Comparison of ENCODE assay signal across 8 mouse cellular contexts in the genomic region with DNA sequence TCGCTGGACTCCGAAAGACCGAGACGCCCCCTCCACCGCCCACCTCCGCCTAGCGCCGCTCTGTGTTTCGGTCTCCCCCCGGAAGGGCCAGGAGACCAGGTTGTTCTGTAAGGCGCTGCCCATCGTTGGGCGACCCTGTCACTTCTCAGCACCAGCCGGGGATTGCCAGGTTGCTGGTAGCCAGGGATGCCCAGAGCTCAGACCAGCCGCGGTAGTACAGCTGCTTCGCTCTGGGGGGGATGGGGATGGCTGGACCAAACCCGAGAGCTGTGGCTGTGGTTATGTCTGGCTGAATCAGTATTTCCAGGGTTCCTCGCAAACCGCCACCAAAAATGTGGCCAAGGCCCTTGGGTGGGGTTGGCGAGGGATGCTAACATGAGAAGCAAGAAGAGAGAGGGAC. TPM values are rescaled to one million over a fixed set of nuclear protein-coding genes. Genes with fewer than 3 reads are reported as not detected.
DNase-seq lines count a peak whose midpoint lies in the region; ATAC-seq and TF ChIP-seq lines count a peak whose summit lies in the region.

No protein-coding gene starts in this region.

- WGBS in heart, embryonic 14.5 days, result 1% methylated on average over 21 of the region's 21 CpGs
- WGBS in hindbrain, embryonic 11.5 days, result 2% methylated on average over 21 of the region's 21 CpGs
- 1% methylated on average over 21 of the region's 21 CpGs for WGBS in midbrain, embryonic 11.5 days

- no peaks in the 10 kb centered on the region for H3K27me3 ChIP-seq in heart, embryonic 14.5 days (ENCODE audit: control insufficient read depth, insufficient read depth, low read length)
- no peaks in the 10 kb centered on the region for H3K27me3 ChIP-seq in Patski
- H3K27me3 ChIP-seq in hindbrain, embryonic 11.5 days (ENCODE audit: control insufficient read depth, insufficient read depth, low read length), result peaks cover 18% of the 10 kb centered on the region
- H3K27me3 ChIP-seq in midbrain, embryonic 11.5 days (ENCODE audit: control insufficient read depth, insufficient read depth, low read length), result peaks cover 25% of the 10 kb centered on the region

- H3K36me3 ChIP-seq in heart, embryonic 14.5 days (ENCODE audit: control insufficient read depth, insufficient read depth, low read length), result no peaks in the 10 kb centered on the region
- no peaks in the 10 kb centered on the region for H3K36me3 ChIP-seq in hindbrain, embryonic 11.5 days (ENCODE audit: control insufficient read depth, insufficient read depth, low read length)
- H3K36me3 ChIP-seq in midbrain, embryonic 11.5 days (ENCODE audit: control insufficient read depth, insufficient read depth, low read length), result no peaks in the 10 kb centered on the region

- H3K4me1 ChIP-seq in heart, embryonic 14.5 days (ENCODE audit: control insufficient read depth in 2 of 2, insufficient read depth in 2 of 2, low read length in 2 of 2), result peaks cover 0 to 26% of the 10 kb centered on the region in 2 experiments; a peak in 3 of 4 replicates
- H3K4me1 ChIP-seq in hindbrain, embryonic 11.5 days (replicated peaks; ENCODE audit: control insufficient read depth, insufficient read depth, low read length), result peaks cover 7% of the 10 kb centered on the region; the same call in 1 of the 2 replicates
- H3K4me1 ChIP-seq in midbrain, embryonic 11.5 days (ENCODE audit: control insufficient read depth, insufficient read depth, low read length), result peaks cover 10% of the 10 kb centered on the region

- peak overlapping the region; percentile 61 for H3K9ac ChIP-seq in heart, embryonic 14.5 days (ENCODE audit: low read length)
- H3K9ac ChIP-seq in hindbrain, embryonic 11.5 days (ENCODE audit: low read depth, low read length), result peak overlapping the region; percentile 62
- H3K9ac ChIP-seq in midbrain, embryonic 11.5 days (ENCODE audit: low read length), result peak overlapping the region; percentile 60

- H3K4me2 ChIP-seq in heart, embryonic 14.5 days (ENCODE audit: low read length), result peak overlapping the region; percentile 100
- H3K4me2 ChIP-seq in hindbrain, embryonic 11.5 days (replicated peaks; ENCODE audit: low read depth, low read length), result peak overlapping the region; percentile 84
- H3K4me2 ChIP-seq in midbrain, embryonic 11.5 days, result peak overlapping the region; percentile 77

- no peak for TF ChIP-seq CTCF in Patski (IDR thresholded peaks at IDR 0.05)

- in situ Hi-C loops in Patski (cut with MboI; ENCODE audit: low pct_unique_long_range_greater_than_20kb), result loop anchor here (5.0 kb wide), 1 partner anchor 67 kb away; no protein-coding TSS in a partner anchor

- no peak overlapping the region for H3K27ac ChIP-seq in heart, embryonic 14.5 days (replicated peaks in 1 of 2; ENCODE audit: control insufficient read depth in 1 of 2, insufficient read depth in 1 of 2, low read depth in 2 of 2, low read length in 2 of 2)
- H3K27ac ChIP-seq in hindbrain, embryonic 11.5 days (ENCODE audit: low read depth, low read length), result peak overlapping the region; percentile 70
- H3K27ac ChIP-seq in midbrain, embryonic 11.5 days (ENCODE audit: low read depth, low read length), result no peak overlapping the region

- CTCF ChIA-PET in Patski (lab: Charles Lee), result interaction anchor here (0.9 kb wide), 1 partner anchor 9 kb away, joined by 3 read pairs; no protein-coding TSS in a partner anchor

- ATAC-seq in heart, embryonic 14.5 days (ENCODE audit: insufficient number of reproducible peaks, insufficient read depth, low FRiP score, low read depth), result no peak; the same call in 1 of the 2 replicates
- peak; percentile 17 for ATAC-seq in Patski
- ATAC-seq in hindbrain, embryonic 11.5 days (ENCODE audit: low FRiP score), result no peak
- no peak; the same call in 1 of the 2 replicates for ATAC-seq in midbrain, embryonic 11.5 days (ENCODE audit: low FRiP score)
- ATAC-seq in activated CD4-positive, CD25-positive, alpha-beta regulatory T cell, adult 4 months, result no peak
- no peak for ATAC-seq in megakaryocyte progenitor cell, adult 5-6 weeks (replicated peaks; ENCODE audit: poor library complexity)

- H3K9me3 ChIP-seq in heart, embryonic 14.5 days (ENCODE audit: control insufficient read depth, low read length), result no peaks in the 10 kb centered on the region
- no peaks in the 10 kb centered on the region for H3K9me3 ChIP-seq in hindbrain, embryonic 11.5 days (ENCODE audit: control insufficient read depth, low read length)
- no peaks in the 10 kb centered on the region for H3K9me3 ChIP-seq in midbrain, embryonic 11.5 days (ENCODE audit: control insufficient read depth, low read length)

- DNase-seq in heart, postnatal 4 days, result no peak
- no peak for DNase-seq in Patski (ENCODE audit: low read depth, low spot score)
- DNase-seq in hindbrain, embryonic 11.5 days (ENCODE audit: low spot score), result no peak
- no peak for DNase-seq in midbrain, embryonic 11.5 days (ENCODE audit: low spot score, missing footprints)
- no peak for DNase-seq in spleen, postnatal 36 days (ENCODE audit: low spot score in 2 of 2)

- H3K4me3 ChIP-seq in heart, embryonic 14.5 days (ENCODE audit: control insufficient read depth in 1 of 2, insufficient read depth in 1 of 2, low read depth in 1 of 2, low read length in 2 of 2), result peak overlapping the region; percentile 52 to 76
- H3K4me3 ChIP-seq in hindbrain, embryonic 11.5 days (ENCODE audit: low read depth, low read length), result peak overlapping the region; percentile 61
- H3K4me3 ChIP-seq in midbrain, embryonic 11.5 days (ENCODE audit: low read depth, low read length), result peak overlapping the region; percentile 56

- POLR2A ChIA-PET in Patski (lab: Charles Lee), result interaction anchor here (0.6 to 1.1 kb wide), 4 partner anchors 10 to 121 kb away, joined by 3 read pairs; no protein-coding TSS in a partner anchor

RNA-seq across cellular contexts. Expression of a gene that starts 0.5 kb away (rescaled TPM):
- polyA plus RNA-seq in heart, embryonic 14.5 days (2014; fragmentation: Nextera tagmentation; extraction: Ambion mirVana), result 7.8 TPM in 2 replicates
- 10 to 100 TPM; 30.4 to 30.7 TPM for total RNA-seq in heart, postnatal 4 days (2021)
- polyA plus RNA-seq in Patski (2021), result 16.2 TPM
- 3.8 and 5.3 TPM in 2 replicates for polyA plus RNA-seq in hindbrain, embryonic 11.5 days (2014; fragmentation: Nextera tagmentation; extraction: Ambion mirVana)
- 3.1 and 3.2 TPM in 2 replicates for polyA plus RNA-seq in midbrain, embryonic 11.5 days (2014; fragmentation: Nextera tagmentation; extraction: Ambion mirVana)
- polyA plus RNA-seq in activated CD4-positive, CD25-positive, alpha-beta regulatory T cell, adult 4 months (2017; shearing (Covaris generic)), result 1 to 10 TPM; 1.0 to 1.9 TPM
- total RNA-seq in megakaryocyte progenitor cell, adult 5-6 weeks (2015), result 10.5 and 14.2 TPM in 2 replicates
- total RNA-seq in megakaryocyte progenitor cell, adult 5-6 weeks (2017), result 5.0 and 5.8 TPM in 2 replicates
